In genomic region chr14:55883149-55883661, GRCm38 (mm10) we compare ENCODE assay signal across 18 mouse cellular contexts. TPM values are rescaled to one million over a fixed set of nuclear protein-coding genes. Genes with fewer than 3 reads are reported as not detected.
A peak's percentile ranks its signal among the peaks of the same experiment; 100 is the strongest.
DNase-seq lines count a peak whose midpoint lies in the region; ATAC-seq lines count a peak whose summit lies in the region.
"Had no signal": no experiment of that assay in that cellular context is flagged by ENCODE, and none has a peak within 500 bp of the region (broad histone marks: within the 10 kb centered on the region; RNA-seq: fewer than 3 reads in every experiment).

No protein-coding gene starts in this region.

- H3K27ac ChIP-seq in liver, embryonic 11.5 days (ENCODE audit: low read depth, low read length), result 0 out of 2 replicates have a peak overlapping the region, but pooled peaks have one; percentile 3
- H3K27ac ChIP-seq in stomach, embryonic 16.5 days (ENCODE audit: low read length), result peak overlapping the region; percentile 71; the same call in 1 of the 2 replicates
- H3K27ac ChIP-seq: neural tube, embryonic 12.5 days had no signal

- no peaks in the 10 kb centered on the region for H3K27me3 ChIP-seq in megakaryocyte, embryonic 14.5 days (replicated peaks)
- H3K27me3 ChIP-seq in liver, embryonic 11.5 days (replicated peaks; ENCODE audit: control insufficient read depth, insufficient read depth, low read length), result no peaks in the 10 kb centered on the region
- H3K27me3 ChIP-seq in stomach, embryonic 16.5 days (ENCODE audit: control insufficient read depth, insufficient read depth, low read length), result no peaks in the 10 kb centered on the region
- H3K27me3 ChIP-seq: CH12.LX; embryonic facial prominence, embryonic 12.5 days; heart, embryonic 15.5 days; limb, embryonic 15.5 days; neural tube, embryonic 12.5 days had no signal

- 90% methylated on average over 13 of the region's 13 CpGs for WGBS in liver, embryonic 11.5 days
- 91% methylated on average over 13 of the region's 13 CpGs for WGBS in stomach, embryonic 16.5 days

- peak; percentile 62 for DNase-seq in cerebellum, adult 11 months
- no peak for DNase-seq in cerebellum, postnatal 4 days (ENCODE audit: low spot score in 2 of 2)
- no peak for DNase-seq in liver, embryonic 11.5 days (ENCODE audit: low spot score)
- no peak for DNase-seq in right cerebral cortex, postnatal 14 days
- DNase-seq: adrenal gland, postnatal 14 days; gastrocnemius, postnatal 36 days; kidney, postnatal 10 days; layer of hippocampus, adult 9-11 months; lung, postnatal 36 days had no signal

- H3K4me3 ChIP-seq in megakaryocyte, embryonic 14.5 days (replicated peaks), result peak overlapping the region; percentile 28
- H3K4me3 ChIP-seq in liver, embryonic 11.5 days (ENCODE audit: low read depth, low read length), result no peak overlapping the region
- H3K4me3 ChIP-seq in stomach, embryonic 16.5 days (replicated peaks; ENCODE audit: low read length), result no peak overlapping the region
- H3K4me3 ChIP-seq: heart, embryonic 15.5 days; limb, embryonic 15.5 days had no signal

- H3K4me2 ChIP-seq in liver, embryonic 11.5 days, result no peak overlapping the region
- H3K4me2 ChIP-seq in stomach, embryonic 16.5 days (ENCODE audit: low read depth, low read length), result no peak overlapping the region
- H3K4me2 ChIP-seq: embryonic facial prominence, embryonic 12.5 days; limb, embryonic 15.5 days; neural tube, embryonic 12.5 days had no signal

- peaks cover 91% of the 10 kb centered on the region for H3K4me1 ChIP-seq in megakaryocyte, embryonic 14.5 days
- peaks cover 41% of the 10 kb centered on the region for H3K4me1 ChIP-seq in liver, embryonic 11.5 days (replicated peaks; ENCODE audit: control insufficient read depth, insufficient read depth, low read length)
- peaks cover 22% of the 10 kb centered on the region for H3K4me1 ChIP-seq in stomach, embryonic 16.5 days (ENCODE audit: control insufficient read depth, insufficient read depth, low read length)

- ATAC-seq in megakaryocyte, adult 5-6 weeks (ENCODE audit: poor library complexity, severe bottlenecking), result no peak
- no peak for ATAC-seq in liver, embryonic 11.5 days (replicated peaks; ENCODE audit: low FRiP score)
- no peak for ATAC-seq in stomach, embryonic 16.5 days (ENCODE audit: insufficient read depth, low FRiP score)
- ATAC-seq in erythroblast, adult 5-6 weeks (replicated peaks; ENCODE audit: low FRiP score, poor library complexity, severe bottlenecking), result no peak

- H3K9me3 ChIP-seq in megakaryocyte, embryonic 14.5 days, result no peaks in the 10 kb centered on the region
- no peaks in the 10 kb centered on the region for H3K9me3 ChIP-seq in liver, embryonic 11.5 days (ENCODE audit: control insufficient read depth, low read length)
- no peaks in the 10 kb centered on the region for H3K9me3 ChIP-seq in stomach, embryonic 16.5 days (replicated peaks; ENCODE audit: control insufficient read depth, low read length)
- H3K9me3 ChIP-seq: embryonic facial prominence, embryonic 12.5 days; heart, embryonic 15.5 days; limb, embryonic 15.5 days; neural tube, embryonic 12.5 days had no signal

- H3K9ac ChIP-seq in liver, embryonic 11.5 days (ENCODE audit: low read depth, low read length), result no peak overlapping the region
- H3K9ac ChIP-seq in stomach, embryonic 16.5 days (ENCODE audit: low read length), result peak overlapping the region; percentile 28; the same call in 1 of the 2 replicates
- H3K9ac ChIP-seq: embryonic facial prominence, embryonic 12.5 days; heart, embryonic 15.5 days; limb, embryonic 15.5 days; neural tube, embryonic 12.5 days had no signal

- peaks cover 26% of the 10 kb centered on the region for H3K36me3 ChIP-seq in megakaryocyte, embryonic 14.5 days (replicated peaks; ENCODE audit: low read length)
- H3K36me3 ChIP-seq in liver, embryonic 11.5 days (ENCODE audit: control insufficient read depth, insufficient read depth, low read length), result peaks cover 17% of the 10 kb centered on the region
- peaks cover 5% of the 10 kb centered on the region; the same call in 1 of the 2 replicates for H3K36me3 ChIP-seq in stomach, embryonic 16.5 days (ENCODE audit: control insufficient read depth, insufficient read depth, low read length)

RNA-seq across cellular contexts. Expression of gene Cbln3, which starts 1.0 kb away (rescaled TPM):
- polyA plus RNA-seq in megakaryocyte, embryonic 14.5 days (2012; ENCODE audit: insufficient read depth, low replicate concordance), result 1.2 TPM in 1 of 2 replicates, not detected in the other
- 0.40 TPM in 1 of 2 replicates, not detected in the other for total RNA-seq in megakaryocyte, adult 5-6 weeks (2015)
- 0.44 TPM in 1 of 2 replicates, not detected in the other for total RNA-seq in megakaryocyte, adult 5-6 weeks (2017)
- 0.47 and 0.60 TPM in 2 replicates for polyA plus RNA-seq in liver, embryonic 11.5 days (2014; fragmentation: Nextera tagmentation; extraction: Ambion mirVana)
- 0.45 and 0.66 TPM in 2 replicates for polyA plus RNA-seq in stomach, embryonic 16.5 days (2015; fragmentation: Nextera tagmentation; extraction: Ambion mirVana)
- total RNA-seq in erythroblast, adult 5-6 weeks (2015; ENCODE audit: low replicate concordance), result not detected in 2 replicates
- 0.14 TPM in 1 of 2 replicates, not detected in the other for total RNA-seq in erythroblast, adult 5-6 weeks (2017; ENCODE audit: low replicate concordance)
- total RNA-seq: gastrocnemius, postnatal 36 days had no signal

RNA-seq across cellular contexts. Expression of gene Khnyn, which starts 1.5 kb away (rescaled TPM):
- polyA plus RNA-seq in megakaryocyte, embryonic 14.5 days (2012; ENCODE audit: insufficient read depth, low replicate concordance), result 7.3 and 10.5 TPM in 2 replicates
- 9.4 and 11.8 TPM in 2 replicates for total RNA-seq in megakaryocyte, adult 5-6 weeks (2015)
- 33.7 and 37.6 TPM in 2 replicates for total RNA-seq in megakaryocyte, adult 5-6 weeks (2017)
- polyA plus RNA-seq in liver, embryonic 11.5 days (2014; fragmentation: Nextera tagmentation; extraction: Ambion mirVana), result 12.6 and 14.6 TPM in 2 replicates
- 18.5 and 21.7 TPM in 2 replicates for polyA plus RNA-seq in stomach, embryonic 16.5 days (2015; fragmentation: Nextera tagmentation; extraction: Ambion mirVana)
- total RNA-seq in erythroblast, adult 5-6 weeks (2015; ENCODE audit: low replicate concordance), result 30.7 and 36.4 TPM in 2 replicates
- total RNA-seq in erythroblast, adult 5-6 weeks (2017; ENCODE audit: low replicate concordance), result 122 and 126 TPM in 2 replicates

RNA-seq across cellular contexts. Expression of gene Sdr39u1, which starts 16.9 kb away (rescaled TPM):
- 6.6 TPM in 1 of 2 replicates, not detected in the other for polyA plus RNA-seq in megakaryocyte, embryonic 14.5 days (2012; ENCODE audit: insufficient read depth, low replicate concordance)
- 1.9 and 3.0 TPM in 2 replicates for total RNA-seq in megakaryocyte, adult 5-6 weeks (2015)
- 0.99 and 2.9 TPM in 2 replicates for total RNA-seq in megakaryocyte, adult 5-6 weeks (2017)
- 24.3 and 30.5 TPM in 2 replicates for polyA plus RNA-seq in liver, embryonic 11.5 days (2014; fragmentation: Nextera tagmentation; extraction: Ambion mirVana)
- 65.5 and 66.5 TPM in 2 replicates for polyA plus RNA-seq in stomach, embryonic 16.5 days (2015; fragmentation: Nextera tagmentation; extraction: Ambion mirVana)
- total RNA-seq in erythroblast, adult 5-6 weeks (2015; ENCODE audit: low replicate concordance), result 1.3 TPM in 2 replicates
- 3.5 and 10.6 TPM in 2 replicates for total RNA-seq in erythroblast, adult 5-6 weeks (2017; ENCODE audit: low replicate concordance)

RNA-seq across cellular contexts. Expression of gene Nynrin, which starts 29.4 kb away (rescaled TPM):
- polyA plus RNA-seq in megakaryocyte, embryonic 14.5 days (2012; ENCODE audit: insufficient read depth, low replicate concordance), result 0.61 and 1.4 TPM in 2 replicates
- total RNA-seq in megakaryocyte, adult 5-6 weeks (2015), result 1.1 and 1.6 TPM in 2 replicates
- 1.4 and 1.5 TPM in 2 replicates for total RNA-seq in megakaryocyte, adult 5-6 weeks (2017)
- 12.0 and 12.2 TPM in 2 replicates for polyA plus RNA-seq in liver, embryonic 11.5 days (2014; fragmentation: Nextera tagmentation; extraction: Ambion mirVana)
- polyA plus RNA-seq in stomach, embryonic 16.5 days (2015; fragmentation: Nextera tagmentation; extraction: Ambion mirVana), result 18.0 and 19.3 TPM in 2 replicates
- total RNA-seq in erythroblast, adult 5-6 weeks (2015; ENCODE audit: low replicate concordance), result 0.38 and 0.84 TPM in 2 replicates
- total RNA-seq in erythroblast, adult 5-6 weeks (2017; ENCODE audit: low replicate concordance), result 0.42 and 0.77 TPM in 2 replicates
